In the genomic region with DNA sequence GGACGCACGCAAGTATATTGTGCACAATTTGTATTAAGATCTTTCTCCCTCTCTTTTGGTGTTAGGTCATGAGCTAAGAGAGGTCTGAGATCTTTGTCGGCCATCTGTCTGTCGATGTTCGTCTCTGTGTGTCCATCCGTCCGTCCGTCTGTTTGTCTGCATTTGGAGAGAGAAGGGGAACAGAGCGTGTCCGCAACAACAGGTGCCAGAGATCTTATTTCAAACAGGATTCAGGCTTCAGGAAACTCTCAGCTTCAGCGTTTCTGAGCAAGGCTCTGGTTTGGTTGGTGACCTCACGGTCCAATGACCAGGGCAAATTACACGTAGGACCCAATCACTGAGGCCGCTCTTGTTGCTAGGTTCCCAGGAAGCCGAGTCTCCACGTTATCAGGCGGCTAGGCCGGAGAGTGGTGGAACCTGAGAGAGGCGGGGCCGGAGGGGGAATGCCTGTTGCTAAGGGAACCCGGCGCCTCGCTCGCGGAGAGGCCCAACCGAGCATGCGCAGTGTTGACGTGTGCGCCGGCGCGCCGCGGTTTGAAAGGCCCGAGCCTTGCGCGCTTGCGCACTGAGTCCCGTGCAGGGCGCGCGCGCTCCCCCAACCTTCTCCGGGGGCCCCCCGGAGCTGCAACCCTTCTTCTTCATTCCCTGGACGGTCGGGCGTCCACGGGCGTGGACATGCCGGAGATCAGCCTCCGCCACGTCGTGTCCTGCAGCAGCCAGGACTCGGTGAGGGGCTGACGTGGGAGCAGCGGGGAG, we compare ENCODE assay signal across 8 mouse cellular contexts. TPM values are rescaled to one million over a fixed set of nuclear protein-coding genes. Genes with fewer than 3 reads are reported as not detected.
DNase-seq lines count a peak whose midpoint lies in the region; ATAC-seq and TF ChIP-seq lines count a peak whose summit lies in the region.

No protein-coding gene starts in this region.

- H3K4me3 ChIP-seq in ES-Bruce4 (ENCODE audit: low read depth, low read length) = peak overlapping the region; percentile 92
- H3K4me3 ChIP-seq in forebrain, embryonic 13.5 days = peak overlapping the region; percentile 83
- peak overlapping the region; percentile 81 for H3K4me3 ChIP-seq in liver, postnatal 0 days (ENCODE audit: low read depth, low read length)
- H3K4me3 ChIP-seq in neural tube, embryonic 14.5 days (ENCODE audit: low read depth, low read length) = peak overlapping the region; percentile 78

- WGBS in forebrain, embryonic 13.5 days = under 1% methylated on average over 57 of the region's 57 CpGs
- WGBS in large intestine, adult 2 months = 1% methylated on average over 57 of the region's 57 CpGs
- WGBS in liver, postnatal 0 days (ENCODE audit: insufficient replicate concordance) = under 1% methylated on average over 57 of the region's 57 CpGs
- WGBS in neural tube, embryonic 14.5 days = under 1% methylated on average over 57 of the region's 57 CpGs

- no peaks in the 10 kb centered on the region for H3K27me3 ChIP-seq in ES-Bruce4 (ENCODE audit: control insufficient read depth, insufficient read depth, low read length, poor library complexity, severe bottlenecking)
- no peaks in the 10 kb centered on the region for H3K27me3 ChIP-seq in forebrain, embryonic 13.5 days
- H3K27me3 ChIP-seq in liver, postnatal 0 days (ENCODE audit: insufficient read depth, low read length) = no peaks in the 10 kb centered on the region
- no peaks in the 10 kb centered on the region for H3K27me3 ChIP-seq in neural tube, embryonic 14.5 days (ENCODE audit: control insufficient read depth, insufficient read depth, low read length)

- H3K4me1 ChIP-seq in ES-Bruce4 (ENCODE audit: control insufficient read depth, insufficient read depth, low read length) = no peaks in the 10 kb centered on the region
- H3K4me1 ChIP-seq in forebrain, embryonic 13.5 days = peaks cover 22% of the 10 kb centered on the region
- H3K4me1 ChIP-seq in liver, postnatal 0 days (ENCODE audit: insufficient read depth) = peaks cover 15% of the 10 kb centered on the region
- H3K4me1 ChIP-seq in neural tube, embryonic 14.5 days (ENCODE audit: control insufficient read depth, insufficient read depth, low read length) = peaks cover 8% of the 10 kb centered on the region; the same call in 1 of the 2 replicates

- peak overlapping the region; percentile 85 for H3K27ac ChIP-seq in ES-Bruce4 (ENCODE audit: insufficient read depth, low read length)
- peak overlapping the region; percentile 59 for H3K27ac ChIP-seq in forebrain, embryonic 13.5 days
- peak overlapping the region; percentile 74 for H3K27ac ChIP-seq in liver, postnatal 0 days (ENCODE audit: low read depth)
- H3K27ac ChIP-seq in neural tube, embryonic 14.5 days (ENCODE audit: low read depth, low read length) = peak overlapping the region; percentile 62

- peaks cover 5% of the 10 kb centered on the region for H3K36me3 ChIP-seq in ES-Bruce4 (ENCODE audit: control insufficient read depth, insufficient read depth, low read length, poor library complexity, severe bottlenecking)
- peaks cover 31% of the 10 kb centered on the region for H3K36me3 ChIP-seq in forebrain, embryonic 13.5 days (ENCODE audit: poor library complexity, severe bottlenecking)
- H3K36me3 ChIP-seq in liver, postnatal 0 days (replicated peaks; ENCODE audit: insufficient read depth, low read length) = 0 out of 2 replicates have a peak, but pooled peaks cover 2% of the 10 kb centered on the region
- no peaks in the 10 kb centered on the region for H3K36me3 ChIP-seq in neural tube, embryonic 14.5 days (ENCODE audit: control insufficient read depth, insufficient read depth, low read length)

- peak overlapping the region; percentile 78 for H3K9ac ChIP-seq in ES-Bruce4 (ENCODE audit: low read depth, poor library complexity, severe bottlenecking)
- H3K9ac ChIP-seq in forebrain, embryonic 13.5 days = peak overlapping the region; percentile 85
- H3K9ac ChIP-seq in liver, postnatal 0 days (replicated peaks) = peak overlapping the region; percentile 85
- H3K9ac ChIP-seq in neural tube, embryonic 14.5 days (replicated peaks; ENCODE audit: low read depth, low read length) = peak overlapping the region; percentile 79

- intact Hi-C loops in heart, postnatal 10 days (cut with DNase I) = loop anchor here (1.0 kb wide), 1 partner anchor 16 kb away; no protein-coding TSS in a partner anchor

- ATAC-seq in cerebellum, adult (ENCODE audit: insufficient number of reproducible peaks, low FRiP score, low TSS enrichment) = peak; percentile 99
- ATAC-seq in forebrain, embryonic 13.5 days = peak; percentile 99
- ATAC-seq in liver, postnatal 0 days = peak; percentile 100
- peak; percentile 97 for ATAC-seq in neural tube, embryonic 14.5 days (ENCODE audit: low read depth)

- H3K4me2 ChIP-seq in forebrain, embryonic 13.5 days = peak overlapping the region; percentile 74
- peak overlapping the region; percentile 91 for H3K4me2 ChIP-seq in liver, postnatal 0 days (ENCODE audit: low read depth, low read length)
- peak overlapping the region; percentile 61 for H3K4me2 ChIP-seq in neural tube, embryonic 14.5 days (ENCODE audit: low read depth, low read length)

- TF ChIP-seq CTCF in ES-Bruce4 (IDR thresholded peaks at IDR 0.05; ENCODE audit: low read depth, low read length) = no peak
- no peak for TF ChIP-seq CTCF in liver, postnatal 0 days (IDR thresholded peaks at IDR 0.05; ENCODE audit: low read depth)

- TF ChIP-seq EP300 in ES-Bruce4 (IDR thresholded peaks at IDR 0.05; ENCODE audit: insufficient read depth, low read depth, low read length) = no peak
- no peak for TF ChIP-seq EP300 in liver, postnatal 0 days (IDR thresholded peaks at IDR 0.05; ENCODE audit: low read depth)

- peak; percentile 40 for TF ChIP-seq POLR2A in ES-Bruce4 (IDR thresholded peaks at IDR 0.05; ENCODE audit: insufficient read depth, low read length)

- peak; percentile 100 for DNase-seq in heart, postnatal 10 days
- DNase-seq in large intestine, adult 2 months (ENCODE audit: low read depth, low spot score) = peak; percentile 99
- peak; percentile 99 for DNase-seq in liver, postnatal 0 days
- DNase-seq in testis, postnatal 10 days (ENCODE audit: low spot score) = peak; percentile 99

- no peaks in the 10 kb centered on the region for H3K9me3 ChIP-seq in ES-Bruce4 (replicated peaks; ENCODE audit: control insufficient read depth, insufficient read depth, low read length, poor library complexity, severe bottlenecking)
- no peaks in the 10 kb centered on the region for H3K9me3 ChIP-seq in forebrain, embryonic 13.5 days (replicated peaks)
- H3K9me3 ChIP-seq in liver, postnatal 0 days (ENCODE audit: low read length) = 0 out of 2 replicates have a peak, but pooled peaks cover 3% of the 10 kb centered on the region
- no peaks in the 10 kb centered on the region for H3K9me3 ChIP-seq in neural tube, embryonic 14.5 days (ENCODE audit: control insufficient read depth, low read length)

RNA-seq across cellular contexts. Expression of a gene that starts 0.7 kb away (rescaled TPM):
- 84.8 and 85.8 TPM in 2 replicates for polyA plus RNA-seq in ES-Bruce4 (2011; ENCODE audit: insufficient read depth, insufficient read length, low read depth, missing spikeins)
- polyA plus RNA-seq in forebrain, embryonic 13.5 days (2015; fragmentation: Nextera tagmentation; extraction: Ambion mirVana) = 89.6 and 99.1 TPM in 2 replicates
- 10 to 100 TPM; 28.8 to 33.2 TPM for total RNA-seq in heart, postnatal 10 days (2021)
- polyA plus RNA-seq in large intestine, adult 2 months (2012; rRNA removed) = 27.8 and 36.0 TPM in 2 replicates
- 17.9 and 18.0 TPM in 2 replicates for polyA plus RNA-seq in liver, postnatal 0 days (2015; fragmentation: Nextera tagmentation; extraction: Ambion mirVana)
- polyA plus RNA-seq in neural tube, embryonic 14.5 days (2014; fragmentation: Nextera tagmentation; extraction: Ambion mirVana) = 54.1 and 57.4 TPM in 2 replicates

RNA-seq across cellular contexts. Expression of a gene that starts 0.9 kb away (rescaled TPM):
- polyA plus RNA-seq in ES-Bruce4 (2011; ENCODE audit: insufficient read depth, insufficient read length, low read depth, missing spikeins) = 1.1 TPM in 1 of 2 replicates, not detected in the other
- not detected in 2 replicates for polyA plus RNA-seq in forebrain, embryonic 13.5 days (2015; fragmentation: Nextera tagmentation; extraction: Ambion mirVana)
- total RNA-seq in heart, postnatal 10 days (2021) = not detected
- polyA plus RNA-seq in large intestine, adult 2 months (2012; rRNA removed) = 0.23 TPM in 1 of 2 replicates, not detected in the other
- 0.13 TPM in 1 of 2 replicates, not detected in the other for polyA plus RNA-seq in liver, postnatal 0 days (2015; fragmentation: Nextera tagmentation; extraction: Ambion mirVana)
- polyA plus RNA-seq in neural tube, embryonic 14.5 days (2014; fragmentation: Nextera tagmentation; extraction: Ambion mirVana) = not detected in 2 replicates

RNA-seq across cellular contexts. Expression of a gene that starts 16.3 kb away (rescaled TPM):
- polyA plus RNA-seq in ES-Bruce4 (2011; ENCODE audit: insufficient read depth, insufficient read length, low read depth, missing spikeins) = 7.2 and 8.2 TPM in 2 replicates
- 15.1 and 17.4 TPM in 2 replicates for polyA plus RNA-seq in forebrain, embryonic 13.5 days (2015; fragmentation: Nextera tagmentation; extraction: Ambion mirVana)
- 10 to 100 TPM; 18.3 to 20.1 TPM for total RNA-seq in heart, postnatal 10 days (2021)
- 7.6 and 10.8 TPM in 2 replicates for polyA plus RNA-seq in large intestine, adult 2 months (2012; rRNA removed)
- polyA plus RNA-seq in liver, postnatal 0 days (2015; fragmentation: Nextera tagmentation; extraction: Ambion mirVana) = 1.3 and 1.6 TPM in 2 replicates
- polyA plus RNA-seq in neural tube, embryonic 14.5 days (2014; fragmentation: Nextera tagmentation; extraction: Ambion mirVana) = 21.5 and 27.0 TPM in 2 replicates

RNA-seq across cellular contexts. Expression of a gene that starts 34.6 kb away (rescaled TPM):
- not detected in 2 replicates for polyA plus RNA-seq in ES-Bruce4 (2011; ENCODE audit: insufficient read depth, insufficient read length, low read depth, missing spikeins)
- polyA plus RNA-seq in forebrain, embryonic 13.5 days (2015; fragmentation: Nextera tagmentation; extraction: Ambion mirVana) = 0.97 and 1.1 TPM in 2 replicates
- total RNA-seq in heart, postnatal 10 days (2021) = not detected
- not detected in 2 replicates for polyA plus RNA-seq in large intestine, adult 2 months (2012; rRNA removed)
- polyA plus RNA-seq in liver, postnatal 0 days (2015; fragmentation: Nextera tagmentation; extraction: Ambion mirVana) = not detected in 2 replicates
- polyA plus RNA-seq in neural tube, embryonic 14.5 days (2014; fragmentation: Nextera tagmentation; extraction: Ambion mirVana) = 1.6 and 2.2 TPM in 2 replicates

RNA-seq across cellular contexts. Expression of a gene that starts 40.0 kb away (rescaled TPM):
- 12.3 and 13.1 TPM in 2 replicates for polyA plus RNA-seq in ES-Bruce4 (2011; ENCODE audit: insufficient read depth, insufficient read length, low read depth, missing spikeins)
- 214 and 220 TPM in 2 replicates for polyA plus RNA-seq in forebrain, embryonic 13.5 days (2015; fragmentation: Nextera tagmentation; extraction: Ambion mirVana)
- total RNA-seq in heart, postnatal 10 days (2021) = 10 to 100 TPM; 15.3 to 18.8 TPM
- 6.7 and 7.4 TPM in 2 replicates for polyA plus RNA-seq in large intestine, adult 2 months (2012; rRNA removed)
- 3.3 and 4.1 TPM in 2 replicates for polyA plus RNA-seq in liver, postnatal 0 days (2015; fragmentation: Nextera tagmentation; extraction: Ambion mirVana)
- 165 and 211 TPM in 2 replicates for polyA plus RNA-seq in neural tube, embryonic 14.5 days (2014; fragmentation: Nextera tagmentation; extraction: Ambion mirVana)

Comparison
In these comparisons a context has a peak if more than half of its experiments do, and no peak if none do; other contexts are left out.
1. Peak in every context shown above with its lines: DNase-seq, ATAC-seq, H3K4me3 ChIP-seq and H3K27ac ChIP-seq.